Mouse (Mus musculus) ovary, adult 2 months (tissue): Measurements from ENCODE around the gene Itga2b. TPM values are rescaled to one million over a fixed set of nuclear protein-coding genes. Genes with fewer than 3 reads are reported as not detected.

ENCODE experiments used
- polyA plus RNA-seq: library from polyadenylated mRNA; depleted of rRNA; stranded (reverse); fragments of >200 nt; gene quantifications from 2 replicates; pipeline ENCODE4 v1.2.3, GENCODE M21; 2012; rRNA removed

Gene Itga2b
- 11.2 and 16.0 TPM in 2 replicates for polyA plus RNA-seq

GRCm38 (mm10) chr11:102469648-102470357 is at the start of gene Itga2b:
Gene Itga2b, minus strand, starts transcription at chr11:102470122.

GRCm38 (mm10) chr11:102447497-102447896 is 22.4 kb downstream of the Itga2b start, which contains the start of gene Fam171a2:
Gene Fam171a2, minus strand, starts transcription at chr11:102447682.

GRCm38 (mm10) chr11:102430121-102431017 is 39.6 kb downstream of the Itga2b start, which contains the start of gene Grn:
Gene Grn, plus strand, starts transcription at chr11:102430315.

GRCm38 (mm10) chr11:102407834-102408215 is 62.1 kb downstream of the Itga2b start, which contains the start of gene Slc25a39:
Gene Slc25a39, minus strand, starts transcription at chr11:102407946.

Other genes with a start within 250 kb of the Itga2b start
- gene Hdac5, start 240.0 kb downstream of the Itga2b start, polyA plus RNA-seq, result 117 and 151 TPM in 2 replicates
- 6.4 and 10.6 TPM in 2 replicates for gene BC030867, start 221.2 kb downstream of the Itga2b start, polyA plus RNA-seq
- 0.37 and 0.42 TPM in 2 replicates for gene Asb16, start 201.4 kb downstream of the Itga2b start, polyA plus RNA-seq
- gene Tmub2, start 185.2 kb downstream of the Itga2b start, polyA plus RNA-seq, result 60.5 and 74.0 TPM in 2 replicates
- gene Atxn7l3, start 173.5 kb downstream of the Itga2b start, polyA plus RNA-seq, result 46.0 and 47.7 TPM in 2 replicates
- 35.3 and 42.8 TPM in 2 replicates for gene Ubtf, start 150.4 kb downstream of the Itga2b start, polyA plus RNA-seq
- gene Slc4a1, start 103.9 kb downstream of the Itga2b start, polyA plus RNA-seq, result 0.03 TPM in 1 of 2 replicates, not detected in the other
- gene Rundc3a, start 76.7 kb downstream of the Itga2b start, polyA plus RNA-seq, result 4.5 and 5.9 TPM in 2 replicates
- gene Slc25a39, start 62.2 kb downstream of the Itga2b start, polyA plus RNA-seq, result 573 and 609 TPM in 2 replicates
- 283 and 344 TPM in 2 replicates for gene Grn, start 39.8 kb downstream of the Itga2b start, polyA plus RNA-seq
- gene Fam171a2, start 22.4 kb downstream of the Itga2b start, polyA plus RNA-seq, result 102 and 124 TPM in 2 replicates
- 16.1 and 25.7 TPM in 2 replicates for gene Gpatch8, start 86.3 kb upstream of the Itga2b start, polyA plus RNA-seq
- gene Gm11627, start 109.3 kb upstream of the Itga2b start, polyA plus RNA-seq, result 1.4 and 1.5 TPM in 2 replicates
- 87.2 and 118 TPM in 2 replicates for gene Fzd2, start 134.3 kb upstream of the Itga2b start, polyA plus RNA-seq
- gene Meioc, start 193.6 kb upstream of the Itga2b start, polyA plus RNA-seq, result not detected in 2 replicates
- 4.3 and 5.3 TPM in 2 replicates for gene Ccdc43, start 227.7 kb upstream of the Itga2b start, polyA plus RNA-seq